Mouse (Mus musculus) erythroblast, embryonic 14.5 days (primary cell): ENCODE data around the gene Spag17.

Experiments
- GATA1 ChIP-seq: IDR thresholded peaks from 2 replicates; pipeline ENCODE4 v1.6.1; 2012; ENCODE audit warnings: low read length, inconsistent platforms, mixed read lengths
- TAL1 ChIP-seq: IDR thresholded peaks from 3 replicates; pipeline ENCODE4 v1.6.1; 2012; ENCODE audit warnings: low read length, inconsistent platforms, mixed read lengths

- TF ChIP-seq TAL1: no peak
- no peak for TF ChIP-seq GATA1
Measured at GRCm38 (mm10) chr3:100031291-100031690, 146.1 kb downstream of the Spag17 start.
